Mouse (Mus musculus) heart, adult 2 months (tissue): ENCODE measurements at regions not wholly inside any gene's neighbourhood (a gene's known extent, or its start where the extent isn't known, plus 50 kb on each side); places are given as distances from the start of the nearest gene placed in this dataset.

ENCODE experiments used
- DNase-seq, 2 experiments: peaks; one replicate each; pipeline ENCODE4 v3.0.0; 2021
- H3K27ac ChIP-seq: fragments of 200-600 bp; 2 replicates; pipeline ENCODE4 v1.8.1; 2022
- H3K27me3 ChIP-seq: fragments of 200-500 bp; 2 replicates; pipeline ENCODE4 v1.6.1; 2012; ENCODE audit warnings: mild to moderate bottlenecking, low read length, inconsistent platforms, mixed read lengths; ENCODE audit not compliant: control insufficient read depth, insufficient read depth
- H3K36me3 ChIP-seq: fragments of 200-500 bp; 2 replicates; pipeline ENCODE4 v1.6.1; 2012; ENCODE audit warnings: low read length, inconsistent platforms; ENCODE audit not compliant: control insufficient read depth, insufficient read depth
- H3K4me1 ChIP-seq: fragments of 200-500 bp; 2 replicates; pipeline ENCODE4 v1.6.1; 2011; ENCODE audit warnings: low read length; ENCODE audit not compliant: control insufficient read depth, insufficient read depth
- H3K4me3 ChIP-seq: fragments of 200-600 bp; 2 replicates; pipeline ENCODE4 v1.8.1; 2022
- H3K79me2 ChIP-seq: fragments of 200-500 bp; replicated peaks from 2 replicates; pipeline ENCODE4 v1.6.1; 2012; ENCODE audit warnings: mild to moderate bottlenecking, inconsistent platforms, low read length, moderate library complexity, mixed read lengths; ENCODE audit not compliant: control insufficient read depth, insufficient read depth
- H3K9ac ChIP-seq: fragments of 200-500 bp; 2 replicates; pipeline ENCODE4 v1.6.1; 2012; ENCODE audit warnings: low read depth, mild to moderate bottlenecking, control low read depth, inconsistent platforms, low read length, mixed read lengths
- CTCF ChIP-seq: fragments of 200-600 bp; IDR thresholded peaks from 2 replicates; pipeline ENCODE4 v1.8.1; 2022; ENCODE audit warnings: antibody characterized with exemption, mild to moderate bottlenecking, moderate library complexity
- EP300 ChIP-seq: fragments of 200-500 bp; IDR thresholded peaks from 2 replicates; pipeline ENCODE4 v1.6.1; 2011; ENCODE audit warnings: low read depth, low read length, control low read depth; ENCODE audit not compliant: insufficient read depth
- POLR2A ChIP-seq: fragments of 200-500 bp; IDR thresholded peaks from 2 replicates; pipeline ENCODE4 v1.6.1; 2011; ENCODE audit warnings: mild to moderate bottlenecking, low read depth, low read length, control low read depth; ENCODE audit not compliant: insufficient read depth
- WGBS: fragments of 180-500 bp; shearing (Covaris S2); methylation state at CpG from one replicate; pipeline ENCODE4 v1.1.7; 2018; 5-methylcytosine and 5-hydroxymethylcytosine counted together
- intact Hi-C: fragments of 180-260 bp; cut with DNase I; formaldehyde crosslinking; loops from one replicate; pipeline ENCODE4 v1.15.1; 2025

DNA sequence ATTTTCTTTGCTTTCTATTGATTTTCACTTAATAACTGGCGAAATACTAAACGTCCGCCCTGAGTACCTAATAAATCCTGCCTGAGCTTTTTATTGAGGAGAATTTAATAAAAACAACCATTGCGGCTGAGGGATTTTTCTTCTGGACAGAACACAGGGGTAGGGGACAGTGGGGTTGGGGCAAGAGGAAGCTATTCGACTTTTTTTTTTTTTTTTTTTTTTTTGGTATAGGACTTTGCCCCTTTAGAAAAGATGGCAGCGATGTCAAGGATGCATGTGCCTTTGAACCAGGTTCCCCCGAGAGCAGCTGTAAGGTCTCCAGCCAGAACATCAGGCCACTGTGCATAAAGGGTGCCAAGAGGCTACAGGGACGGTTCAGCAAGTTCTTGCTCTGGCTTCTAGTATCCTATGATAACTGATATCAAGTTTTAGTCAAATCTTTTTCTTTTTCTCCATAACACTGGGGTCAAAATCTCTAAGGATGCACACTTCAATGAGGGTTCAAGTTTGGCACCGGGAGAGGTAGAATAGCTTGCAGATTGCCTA, 126.9 kb downstream of the Gm10295 start:
- Histone ChIP-seq H3K27me3 (no peaks in the 10 kb centered on the region), H3K36me3 (no peaks in the 10 kb centered on the region), H3K9ac (no peak overlapping the region), H3K79me2 (no peaks in the 10 kb centered on the region), H3K27ac (no peak overlapping the region), H3K4me3 (no peak overlapping the region), H3K4me1 (peaks cover 1% of the 10 kb centered on the region)
- TF ChIP-seq CTCF (no peak), POLR2A (no peak), EP300 (no peak)
- intact Hi-C loops = no loop called here
- DNase-seq = no peak
- WGBS = 90% methylated on average over 9 of the region's 9 CpGs

GRCm38 (mm10) chr7:71223513-71224319, 127.6 kb downstream of the Gm10295 start:
- no peak overlapping the region for H3K4me3 ChIP-seq
- 79% methylated on average over 17 of the region's 17 CpGs for WGBS
- no peaks in the 10 kb centered on the region for H3K27me3 ChIP-seq
- no peaks in the 10 kb centered on the region for H3K36me3 ChIP-seq
- DNase-seq = no peak
- peaks cover 1% of the 10 kb centered on the region for H3K4me1 ChIP-seq
- H3K9ac ChIP-seq = no peak overlapping the region
- intact Hi-C loops = no loop called here
- no peak overlapping the region for H3K27ac ChIP-seq
- TF ChIP-seq POLR2A (no peak), CTCF (no peak), EP300 (no peak)
- no peaks in the 10 kb centered on the region for H3K79me2 ChIP-seq

GRCm38 (mm10) chr7:71217344-71217743, 133.9 kb downstream of the Gm10295 start:
- H3K4me1 ChIP-seq = 0 out of 2 replicates have a peak, but pooled peaks cover 2% of the 10 kb centered on the region
- DNase-seq = no peak
- peak overlapping the region; percentile 61 for H3K27ac ChIP-seq
- intact Hi-C loops = no loop called here
- H3K4me3 ChIP-seq = no peak overlapping the region
- no peak overlapping the region for H3K9ac ChIP-seq
- H3K27me3 ChIP-seq = no peaks in the 10 kb centered on the region
- no peaks in the 10 kb centered on the region for H3K36me3 ChIP-seq
- H3K79me2 ChIP-seq = no peaks in the 10 kb centered on the region
- 85% methylated on average over 7 of the region's 7 CpGs for WGBS
- TF ChIP-seq CTCF (no peak), POLR2A (no peak), EP300 (no peak)

DNA sequence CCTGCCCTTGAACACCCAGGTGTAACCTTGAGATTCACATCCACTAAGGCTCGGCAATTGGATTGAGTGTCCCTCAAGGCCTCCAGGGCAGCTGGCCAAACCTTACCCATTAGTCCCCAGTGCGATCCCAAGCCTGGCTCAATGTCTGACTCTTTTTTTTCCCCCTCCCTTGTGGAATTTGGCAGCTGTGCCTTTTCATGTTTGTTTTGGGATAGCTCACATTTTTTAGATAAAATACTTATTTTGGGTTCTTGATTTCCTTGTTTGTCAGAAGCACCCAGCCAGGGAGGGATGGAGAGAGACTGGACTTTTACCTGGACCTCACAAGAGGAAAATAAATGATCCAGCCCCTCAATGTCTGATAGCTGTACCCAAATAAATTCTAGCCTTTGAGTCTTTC, 134.5 kb downstream of the Gm10295 start:
- Histone ChIP-seq H3K27me3 (no peaks in the 10 kb centered on the region), H3K4me3 (no peak overlapping the region), H3K9ac (no peak overlapping the region), H3K36me3 (no peaks in the 10 kb centered on the region), H3K27ac (peak overlapping the region; percentile 61), H3K79me2 (no peaks in the 10 kb centered on the region), H3K4me1 (0 out of 2 replicates have a peak, but pooled peaks cover 2% of the 10 kb centered on the region)
- intact Hi-C loops = no loop called here
- TF ChIP-seq EP300 (no peak), CTCF (no peak), POLR2A (no peak)
- WGBS = 27% methylated on average over 2 of the region's 2 CpGs
- DNase-seq = peak; percentile 59 to 67

- DNase-seq = no peak
- TF ChIP-seq EP300 = no peak
- TF ChIP-seq CTCF = no peak
- TF ChIP-seq POLR2A = no peak
- 57% methylated on average over 13 of the region's 13 CpGs for WGBS
Measured at GRCm38 (mm10) chr7:71214500-71215055, 136.7 kb downstream of the Gm10295 start.

DNA sequence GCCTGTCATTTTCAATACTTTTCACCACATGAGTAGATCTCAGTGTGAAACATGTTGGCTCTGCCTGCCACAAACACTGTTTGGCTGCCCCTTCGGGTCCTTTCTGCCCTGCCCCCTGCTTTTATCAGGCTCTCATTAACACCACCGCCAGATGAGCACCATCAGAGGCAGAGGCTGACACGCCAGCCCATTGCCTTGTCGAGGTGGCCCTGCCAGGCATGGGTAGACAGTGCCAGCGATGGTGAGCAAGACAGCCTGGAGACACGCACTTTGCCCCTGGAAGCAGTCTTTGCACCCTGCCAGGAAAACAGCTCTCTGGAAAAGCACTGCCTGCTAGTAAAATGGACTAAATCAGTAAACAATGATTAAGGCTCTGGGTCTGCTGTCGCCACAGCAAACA, 158.2 kb downstream of the Gm10295 start:
- WGBS = 30% methylated on average over 7 of the region's 7 CpGs
- Histone ChIP-seq H3K27ac (no peak overlapping the region), H3K79me2 (no peaks in the 10 kb centered on the region), H3K27me3 (no peaks in the 10 kb centered on the region), H3K4me1 (no peaks in the 10 kb centered on the region), H3K9ac (no peak overlapping the region), H3K36me3 (no peaks in the 10 kb centered on the region), H3K4me3 (no peak overlapping the region)
- no peak for TF ChIP-seq EP300
- TF ChIP-seq CTCF = no peak
- TF ChIP-seq POLR2A = no peak
- intact Hi-C loops = no loop called here
- peak; percentile 26 to 28 for DNase-seq

More at GRCm38 (mm10) chr7:71214500-71215055, 136.7 kb downstream of the Gm10295 start:
- H3K4me3 ChIP-seq = no peak overlapping the region
- no peaks in the 10 kb centered on the region for H3K36me3 ChIP-seq
- 0 out of 2 replicates have a peak, but pooled peaks cover 2% of the 10 kb centered on the region for H3K4me1 ChIP-seq
- no peaks in the 10 kb centered on the region for H3K27me3 ChIP-seq
- H3K27ac ChIP-seq = peak overlapping the region; percentile 61
- H3K79me2 ChIP-seq = no peaks in the 10 kb centered on the region
- no peak overlapping the region for H3K9ac ChIP-seq
- intact Hi-C loops = no loop called here
